ENCODE assay signal across 19 mouse cellular contexts in the genomic region with DNA sequence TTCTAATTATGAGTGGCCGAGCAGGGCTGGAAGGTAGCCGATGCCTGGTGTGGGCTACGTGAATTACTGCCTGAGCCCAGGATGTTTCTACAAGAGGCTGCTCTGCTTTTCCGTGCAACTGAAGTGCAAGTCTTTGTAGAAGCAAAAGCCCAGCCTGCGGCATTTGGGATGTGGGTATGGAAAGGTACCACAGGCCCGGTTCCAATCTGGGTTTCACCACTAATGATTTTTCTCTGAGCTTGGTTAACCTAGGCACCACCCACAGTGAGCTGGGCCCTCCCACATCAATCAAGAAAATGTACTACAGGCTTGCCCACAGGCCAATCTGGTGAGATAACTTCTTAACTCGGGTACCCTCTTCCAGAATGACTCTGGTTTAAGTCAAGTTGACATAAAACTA.
A peak's percentile ranks its signal among the peaks of the same experiment; 100 is the strongest.
DNase-seq lines count a peak whose midpoint lies in the region; ATAC-seq and TF ChIP-seq lines count a peak whose summit lies in the region.
"Had no signal": no experiment of that assay in that cellular context is flagged by ENCODE, and none has a peak within 500 bp of the region (broad histone marks: within the 10 kb centered on the region; RNA-seq: fewer than 3 reads in every experiment).

No protein-coding gene starts in this region.

- H3K4me2 ChIP-seq in hindbrain, embryonic 11.5 days (replicated peaks; ENCODE audit: low read depth, low read length): no peak overlapping the region
- H3K4me2 ChIP-seq in embryonic facial prominence, embryonic 14.5 days (ENCODE audit: low read depth, low read length): no peak overlapping the region
- no peak overlapping the region for H3K4me2 ChIP-seq in midbrain, embryonic 15.5 days
- H3K4me2 ChIP-seq: forebrain, embryonic 15.5 days; heart, embryonic 12.5 days; hindbrain, embryonic 13.5 days had no signal

- no peak overlapping the region for H3K4me3 ChIP-seq in hindbrain, embryonic 10.5 days
- H3K4me3 ChIP-seq in hindbrain, embryonic 11.5 days (ENCODE audit: low read depth, low read length): no peak overlapping the region
- no peak overlapping the region for H3K4me3 ChIP-seq in layer of hippocampus, adult 2 months
- H3K4me3 ChIP-seq in embryonic facial prominence, embryonic 10.5 days: no peak overlapping the region
- H3K4me3 ChIP-seq in embryonic facial prominence, embryonic 14.5 days (ENCODE audit: low read depth, low read length): no peak overlapping the region
- H3K4me3 ChIP-seq in midbrain, embryonic 15.5 days: no peak overlapping the region
- H3K4me3 ChIP-seq: forebrain, embryonic 15.5 days; heart, adult 2 months; heart, embryonic 12.5 days; hindbrain, embryonic 13.5 days had no signal

- no peaks in the 10 kb centered on the region for H3K36me3 ChIP-seq in hindbrain, embryonic 10.5 days
- H3K36me3 ChIP-seq in hindbrain, embryonic 11.5 days (ENCODE audit: control insufficient read depth, insufficient read depth, low read length): no peaks in the 10 kb centered on the region
- H3K36me3 ChIP-seq in embryonic facial prominence, embryonic 10.5 days (replicated peaks): no peaks in the 10 kb centered on the region
- H3K36me3 ChIP-seq in embryonic facial prominence, embryonic 14.5 days (ENCODE audit: control insufficient read depth, insufficient read depth, low read length): no peaks in the 10 kb centered on the region
- H3K36me3 ChIP-seq in midbrain, embryonic 15.5 days (replicated peaks): no peaks in the 10 kb centered on the region
- H3K36me3 ChIP-seq: forebrain, embryonic 15.5 days; G1E; heart, embryonic 12.5 days; hindbrain, embryonic 13.5 days had no signal

- no peaks in the 10 kb centered on the region for H3K27me3 ChIP-seq in hindbrain, embryonic 10.5 days (ENCODE audit: insufficient read depth, poor library complexity, severe bottlenecking)
- H3K27me3 ChIP-seq in hindbrain, embryonic 11.5 days (ENCODE audit: control insufficient read depth, insufficient read depth, low read length): no peaks in the 10 kb centered on the region
- H3K27me3 ChIP-seq in embryonic facial prominence, embryonic 10.5 days (replicated peaks; ENCODE audit: low read depth, poor library complexity, severe bottlenecking): no peaks in the 10 kb centered on the region
- H3K27me3 ChIP-seq in embryonic facial prominence, embryonic 14.5 days (replicated peaks; ENCODE audit: control insufficient read depth, insufficient read depth, low read length): no peaks in the 10 kb centered on the region
- no peaks in the 10 kb centered on the region for H3K27me3 ChIP-seq in midbrain, embryonic 15.5 days (replicated peaks)
- H3K27me3 ChIP-seq: forebrain, embryonic 15.5 days; heart, embryonic 12.5 days; hindbrain, embryonic 13.5 days had no signal

- TF ChIP-seq CTCF in layer of hippocampus, adult 2 months (conservative IDR thresholded peaks at IDR 0.05): no peak

- 51% methylated on average over 7 of the region's 7 CpGs for WGBS in hindbrain, embryonic 10.5 days
- 58% methylated on average over 7 of the region's 7 CpGs for WGBS in hindbrain, embryonic 11.5 days
- 38% methylated on average over 7 of the region's 7 CpGs for WGBS in embryonic facial prominence, embryonic 10.5 days
- WGBS in embryonic facial prominence, embryonic 14.5 days: 38% methylated on average over 7 of the region's 7 CpGs
- 65% methylated on average over 7 of the region's 7 CpGs for WGBS in midbrain, embryonic 15.5 days

- no peak overlapping the region for H3K9ac ChIP-seq in hindbrain, embryonic 11.5 days (ENCODE audit: low read depth, low read length)
- no peak overlapping the region for H3K9ac ChIP-seq in embryonic facial prominence, embryonic 14.5 days (ENCODE audit: low read depth, low read length)
- H3K9ac ChIP-seq in midbrain, embryonic 15.5 days: no peak overlapping the region
- H3K9ac ChIP-seq: forebrain, embryonic 15.5 days; heart, embryonic 12.5 days; hindbrain, embryonic 13.5 days had no signal

- peaks cover 21% of the 10 kb centered on the region for H3K4me1 ChIP-seq in hindbrain, embryonic 10.5 days (replicated peaks)
- no peaks in the 10 kb centered on the region for H3K4me1 ChIP-seq in hindbrain, embryonic 11.5 days (replicated peaks; ENCODE audit: control insufficient read depth, insufficient read depth, low read length)
- H3K4me1 ChIP-seq in embryonic facial prominence, embryonic 10.5 days: peaks cover 38% of the 10 kb centered on the region
- peaks cover 10% of the 10 kb centered on the region for H3K4me1 ChIP-seq in embryonic facial prominence, embryonic 14.5 days (ENCODE audit: control insufficient read depth, insufficient read depth, low read length)
- H3K4me1 ChIP-seq in midbrain, embryonic 15.5 days: no peaks in the 10 kb centered on the region
- H3K4me1 ChIP-seq: forebrain, embryonic 15.5 days had no signal

- DNase-seq in hindbrain, embryonic 10.5 days (ENCODE audit: low spot score): no peak
- DNase-seq in hindbrain, embryonic 11.5 days (ENCODE audit: low spot score): no peak
- no peak for DNase-seq in layer of hippocampus, adult 2 months (ENCODE audit: low spot score in 2 of 2)
- DNase-seq in layer of hippocampus, postnatal 25 days (ENCODE audit: extremely low spot score in 1 of 2, low spot score in 1 of 2): no peak
- DNase-seq in embryonic facial prominence, embryonic 10.5 days (ENCODE audit: low spot score): no peak
- peak; percentile 51 for DNase-seq in embryonic facial prominence, embryonic 14.5 days (ENCODE audit: low spot score)
- no peak for DNase-seq in frontal cortex, postnatal 10 days (ENCODE audit: low spot score in 2 of 2)
- DNase-seq: adrenal gland, adult 2 months; cerebellum, adult 2 months; cerebellum, postnatal 10 days; gastrocnemius, postnatal 10 days; heart, adult 2 months; heart, postnatal 36 days had no signal

- H3K9me3 ChIP-seq in hindbrain, embryonic 10.5 days: no peaks in the 10 kb centered on the region
- no peaks in the 10 kb centered on the region for H3K9me3 ChIP-seq in hindbrain, embryonic 11.5 days (ENCODE audit: control insufficient read depth, low read length)
- H3K9me3 ChIP-seq in embryonic facial prominence, embryonic 10.5 days: no peaks in the 10 kb centered on the region
- no peaks in the 10 kb centered on the region for H3K9me3 ChIP-seq in embryonic facial prominence, embryonic 14.5 days (ENCODE audit: control insufficient read depth, low read length)
- no peaks in the 10 kb centered on the region for H3K9me3 ChIP-seq in midbrain, embryonic 15.5 days
- H3K9me3 ChIP-seq: forebrain, embryonic 15.5 days; G1E; heart, embryonic 12.5 days; hindbrain, embryonic 13.5 days had no signal

- peak overlapping the region; percentile 5; the same call in 1 of the 2 replicates for H3K27ac ChIP-seq in hindbrain, embryonic 10.5 days
- no peak overlapping the region for H3K27ac ChIP-seq in hindbrain, embryonic 11.5 days (ENCODE audit: low read depth, low read length)
- peak overlapping the region; percentile 36; the same call in 1 of the 2 replicates for H3K27ac ChIP-seq in layer of hippocampus, adult 2 months
- H3K27ac ChIP-seq in embryonic facial prominence, embryonic 10.5 days (replicated peaks): peak overlapping the region; percentile 48; the same call in 1 of the 2 replicates
- peak overlapping the region; percentile 28; the same call in 1 of the 2 replicates for H3K27ac ChIP-seq in embryonic facial prominence, embryonic 14.5 days (replicated peaks; ENCODE audit: low read depth, low read length)
- no peak overlapping the region for H3K27ac ChIP-seq in midbrain, embryonic 15.5 days
- H3K27ac ChIP-seq: forebrain, embryonic 15.5 days; heart, adult 2 months; hindbrain, embryonic 13.5 days; hindbrain, postnatal 0 days had no signal

- no peak for ATAC-seq in hindbrain, embryonic 11.5 days (ENCODE audit: low FRiP score)
- no peak for ATAC-seq in embryonic facial prominence, embryonic 14.5 days (ENCODE audit: low read depth)
- ATAC-seq in midbrain, embryonic 15.5 days (replicated peaks): no peak
- ATAC-seq: forebrain, embryonic 15.5 days; hindbrain, postnatal 0 days had no signal

Comparison
In these comparisons a context has a peak if more than half of its experiments do, and no peak if none do; other contexts are left out.
1. H3K27ac ChIP-seq: peak in hindbrain, embryonic 10.5 days (single experiment), layer of hippocampus, adult 2 months (single experiment), embryonic facial prominence, embryonic 10.5 days (single experiment) and embryonic facial prominence, embryonic 14.5 days (single experiment); none in hindbrain, embryonic 11.5 days (single experiment) and midbrain, embryonic 15.5 days (single experiment).